Mouse (Mus musculus) liver, postnatal 0 days (tissue): ENCODE measurements around the gene Htr1f.

ENCODE experiments used
- CTCF ChIP-seq: sonication (generic); IDR thresholded peaks from 2 replicates; pipeline ENCODE4 v1.5.1; 2016; ENCODE audit warnings: antibody characterized with exemption, low read depth
- EP300 ChIP-seq: IDR thresholded peaks from 2 replicates; pipeline ENCODE4 v1.6.1; 2016; ENCODE audit warnings: antibody characterized with exemption, low read depth, mild to moderate bottlenecking

DNA sequence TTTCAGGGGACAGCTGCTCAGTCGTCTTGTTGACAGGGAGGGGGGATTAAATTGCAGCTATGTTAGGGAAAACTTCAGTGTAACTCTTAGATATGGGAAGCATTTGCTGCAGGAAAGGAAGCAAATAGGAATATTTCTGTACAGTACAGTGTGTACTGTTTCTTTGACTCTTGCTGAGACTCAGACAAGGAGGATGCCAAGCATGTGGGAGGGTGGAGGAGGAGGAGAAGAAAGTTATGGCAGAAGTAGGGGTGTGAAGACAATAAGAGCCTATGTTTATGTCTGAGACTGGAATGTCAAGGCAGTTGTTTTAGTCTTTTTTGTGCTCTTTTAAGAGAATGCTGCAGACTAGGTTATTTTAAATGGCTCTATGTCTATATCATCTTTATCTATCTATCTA is 171.6 kb downstream of the Htr1f start:
- TF ChIP-seq CTCF (no peak), EP300 (no peak)
